Mouse (Mus musculus) liver, postnatal 0 days (tissue): ENCODE measurements around the gene Mgmt. TPM values are rescaled to one million over a fixed set of nuclear protein-coding genes. Genes with fewer than 3 reads are reported as not detected.

Experiments used
- ATAC-seq: fragments of 200-750 bp; cut with Nextera tagmentation; 2 replicates; pipeline ENCODE4 v1.8.0; 2017; ENCODE audit warnings: mild to moderate bottlenecking, moderate library complexity
- DNase-seq: peaks from one replicate; pipeline ENCODE4 v3.0.0-alpha.2; 2016
- H3K27ac ChIP-seq: fragments of 300-500 bp; sonication (generic); 2 replicates; pipeline ENCODE4 v1.5.1; 2014; ENCODE audit warnings: antibody characterized with exemption, moderate library complexity, mild to moderate bottlenecking, low read depth
- H3K27me3 ChIP-seq: fragments of 300-500 bp; sonication (generic); 2 replicates; pipeline ENCODE4 v1.6.1; 2014; ENCODE audit warnings: low read length, control low read depth, mixed read lengths; ENCODE audit not compliant: insufficient read depth
- H3K36me3 ChIP-seq: fragments of 300-500 bp; sonication (generic); replicated peaks from 2 replicates; pipeline ENCODE4 v1.6.1; 2014; ENCODE audit warnings: mild to moderate bottlenecking, control low read depth, low read length, moderate library complexity, mixed read lengths; ENCODE audit not compliant: insufficient read depth
- H3K4me1 ChIP-seq: fragments of 300-500 bp; sonication (generic); 2 replicates; pipeline ENCODE4 v1.6.1; 2014; ENCODE audit warnings: antibody characterized with exemption, mild to moderate bottlenecking, control low read depth; ENCODE audit not compliant: insufficient read depth
- H3K4me2 ChIP-seq: fragments of 300-500 bp; sonication (generic); 2 replicates; pipeline ENCODE4 v1.6.1; 2014; ENCODE audit warnings: low read depth, mild to moderate bottlenecking, low read length, moderate library complexity, mixed read lengths
- H3K4me3 ChIP-seq: fragments of 300-500 bp; sonication (generic); 2 replicates; pipeline ENCODE4 v1.5.1; 2014; ENCODE audit warnings: low read depth, low read length
- H3K9ac ChIP-seq: fragments of 300-500 bp; sonication (generic); replicated peaks from 2 replicates; pipeline ENCODE4 v1.6.1; 2014; ENCODE audit warnings: mild to moderate bottlenecking, moderate library complexity
- H3K9me3 ChIP-seq: fragments of 300-500 bp; sonication (generic); 2 replicates; pipeline ENCODE4 v1.6.1; 2016; ENCODE audit warnings: mild to moderate bottlenecking, control low read depth, low read length, mixed read lengths
- CTCF ChIP-seq: sonication (generic); IDR thresholded peaks from 2 replicates; pipeline ENCODE4 v1.5.1; 2016; ENCODE audit warnings: antibody characterized with exemption, low read depth
- EP300 ChIP-seq: IDR thresholded peaks from 2 replicates; pipeline ENCODE4 v1.6.1; 2016; ENCODE audit warnings: antibody characterized with exemption, low read depth, mild to moderate bottlenecking
- WGBS: fragments of 180-500 bp; shearing (Covaris S2); extraction: QIAGEN DNeasy Blood & Tissue Kit; methylation state at CpG from one replicate; pipeline ENCODE4 v1.1.7; 2014; ENCODE audit not compliant: insufficient replicate concordance; 5-methylcytosine and 5-hydroxymethylcytosine counted together
- polyA plus RNA-seq: library from polyadenylated mRNA; unstranded; fragments of >200 nt; fragmentation: Nextera tagmentation; extraction: Ambion mirVana; gene quantifications from 2 replicates; pipeline ENCODE4 v1.2.1, GENCODE M21; 2015

Mgmt gene
- polyA plus RNA-seq, 1 experiment from 2014 or later, result 3.0 TPM

GRCm38 (mm10) chr7:136948275-136948810 lies 53.9 kb downstream of the Mgmt start:
- no peak for DNase-seq
- H3K9me3 ChIP-seq, result no peaks in the 10 kb centered on the region
- TF ChIP-seq EP300, result no peak
- TF ChIP-seq CTCF, result no peak
- no peak overlapping the region for H3K4me3 ChIP-seq
- no peaks in the 10 kb centered on the region for H3K27me3 ChIP-seq
- no peak overlapping the region for H3K27ac ChIP-seq
- H3K36me3 ChIP-seq, result no peaks in the 10 kb centered on the region
- H3K4me1 ChIP-seq, result no peaks in the 10 kb centered on the region
- ATAC-seq, result no peak
- H3K4me2 ChIP-seq, result no peak overlapping the region
- no peak overlapping the region for H3K9ac ChIP-seq
- 76% methylated on average over 6 of the region's 6 CpGs for WGBS

GRCm38 (mm10) chr7:136952608-136953007 lies 58.2 kb downstream of the Mgmt start:
- 68% methylated on average over 7 of the region's 7 CpGs for WGBS
- H3K9me3 ChIP-seq, result no peaks in the 10 kb centered on the region
- H3K4me3 ChIP-seq, result no peak overlapping the region
- TF ChIP-seq EP300, result no peak
- TF ChIP-seq CTCF, result no peak
- H3K9ac ChIP-seq, result no peak overlapping the region
- H3K27me3 ChIP-seq, result no peaks in the 10 kb centered on the region
- no peak overlapping the region for H3K4me2 ChIP-seq
- DNase-seq (no peak), ATAC-seq (no peak)
- H3K27ac ChIP-seq, result no peak overlapping the region
- H3K4me1 ChIP-seq, result no peaks in the 10 kb centered on the region
- H3K36me3 ChIP-seq, result no peaks in the 10 kb centered on the region

GRCm38 (mm10) chr7:136953251-136953650 lies 58.8 kb downstream of the Mgmt start:
- H3K9ac ChIP-seq, result no peak overlapping the region
- ATAC-seq (no peak), DNase-seq (no peak)
- WGBS, result 52% methylated on average over 3 of the region's 3 CpGs
- TF ChIP-seq CTCF (no peak), EP300 (no peak)
- no peaks in the 10 kb centered on the region for H3K4me1 ChIP-seq
- no peak overlapping the region for H3K4me3 ChIP-seq
- H3K4me2 ChIP-seq, result no peak overlapping the region
- H3K27ac ChIP-seq, result no peak overlapping the region
- H3K27me3 ChIP-seq, result no peaks in the 10 kb centered on the region
- H3K36me3 ChIP-seq, result no peaks in the 10 kb centered on the region
- H3K9me3 ChIP-seq, result no peaks in the 10 kb centered on the region

- WGBS, result 85% methylated on average over 7 of the region's 7 CpGs
- no peaks in the 10 kb centered on the region for H3K36me3 ChIP-seq
- H3K9ac ChIP-seq, result no peak overlapping the region
- TF ChIP-seq EP300, result no peak
- no peak for TF ChIP-seq CTCF
- no peak overlapping the region for H3K4me2 ChIP-seq
- ATAC-seq (no peak), DNase-seq (no peak)
- H3K9me3 ChIP-seq, result no peaks in the 10 kb centered on the region
- H3K4me3 ChIP-seq, result no peak overlapping the region
- H3K27ac ChIP-seq, result no peak overlapping the region
- no peaks in the 10 kb centered on the region for H3K27me3 ChIP-seq
- H3K4me1 ChIP-seq, result no peaks in the 10 kb centered on the region
Measured at GRCm38 (mm10) chr7:136972361-136972760, 77.9 kb downstream of the Mgmt start.

- TF ChIP-seq CTCF (no peak), EP300 (no peak)
- Histone ChIP-seq H3K9ac (no peak overlapping the region), H3K36me3 (no peaks in the 10 kb centered on the region), H3K9me3 (no peaks in the 10 kb centered on the region), H3K4me3 (no peak overlapping the region), H3K4me1 (no peaks in the 10 kb centered on the region), H3K4me2 (no peak overlapping the region), H3K27ac (no peak overlapping the region), H3K27me3 (no peaks in the 10 kb centered on the region)
- DNase-seq (no peak), ATAC-seq (no peak)
- WGBS, result 81% methylated on average over 5 of the region's 5 CpGs
Measured at GRCm38 (mm10) chr7:136975001-136975400, 80.6 kb downstream of the Mgmt start.

GRCm38 (mm10) chr7:136997456-136997855 lies 103.0 kb downstream of the Mgmt start:
- Histone ChIP-seq H3K36me3 (no peaks in the 10 kb centered on the region), H3K4me1 (no peaks in the 10 kb centered on the region), H3K9me3 (no peaks in the 10 kb centered on the region), H3K4me2 (no peak overlapping the region), H3K27me3 (no peaks in the 10 kb centered on the region), H3K4me3 (no peak overlapping the region), H3K9ac (no peak overlapping the region), H3K27ac (no peak overlapping the region)
- no peak for TF ChIP-seq EP300
- no peak for TF ChIP-seq CTCF
- DNase-seq (no peak), ATAC-seq (no peak)
- 85% methylated on average over 15 of the region's 15 CpGs for WGBS

- H3K4me1 ChIP-seq, result no peaks in the 10 kb centered on the region
- no peaks in the 10 kb centered on the region for H3K36me3 ChIP-seq
- no peak overlapping the region for H3K4me3 ChIP-seq
- no peak overlapping the region for H3K4me2 ChIP-seq
- 73% methylated on average over 11 of the region's 11 CpGs for WGBS
- H3K9me3 ChIP-seq, result no peaks in the 10 kb centered on the region
- no peak for DNase-seq
- TF ChIP-seq CTCF (no peak), EP300 (no peak)
- no peak overlapping the region for H3K9ac ChIP-seq
- H3K27ac ChIP-seq, result no peak overlapping the region
- ATAC-seq, result no peak
- H3K27me3 ChIP-seq, result no peaks in the 10 kb centered on the region
Measured at GRCm38 (mm10) chr7:137000703-137001102, 106.3 kb downstream of the Mgmt start.
